Mouse (Mus musculus): ENCODE measurements around the gene Gba.

Gene Gba

DNA sequence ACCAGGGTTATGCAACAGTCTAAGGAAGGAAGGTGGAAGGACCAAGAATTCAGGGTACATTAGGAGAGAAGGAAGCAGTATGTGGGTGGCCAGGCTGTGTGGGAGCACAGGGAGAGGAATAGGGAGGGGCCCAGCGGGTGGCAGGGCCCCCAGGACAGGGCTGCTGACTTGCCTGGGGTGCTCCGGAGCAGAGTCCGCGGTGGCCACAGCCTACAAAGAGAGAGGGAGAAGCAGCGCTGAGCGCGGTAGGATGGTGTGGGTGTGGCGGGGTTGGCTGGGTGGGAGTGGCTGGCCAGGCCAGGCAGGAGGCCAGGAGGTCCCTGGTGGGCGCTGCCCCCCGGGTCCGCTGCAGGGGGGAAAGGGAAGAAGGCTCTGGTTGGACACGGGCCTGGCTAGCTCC, 35.8 kb downstream of the Gba start:
- no peak for DNase-seq (ENCODE audit: low read depth, low spot score)

DNA sequence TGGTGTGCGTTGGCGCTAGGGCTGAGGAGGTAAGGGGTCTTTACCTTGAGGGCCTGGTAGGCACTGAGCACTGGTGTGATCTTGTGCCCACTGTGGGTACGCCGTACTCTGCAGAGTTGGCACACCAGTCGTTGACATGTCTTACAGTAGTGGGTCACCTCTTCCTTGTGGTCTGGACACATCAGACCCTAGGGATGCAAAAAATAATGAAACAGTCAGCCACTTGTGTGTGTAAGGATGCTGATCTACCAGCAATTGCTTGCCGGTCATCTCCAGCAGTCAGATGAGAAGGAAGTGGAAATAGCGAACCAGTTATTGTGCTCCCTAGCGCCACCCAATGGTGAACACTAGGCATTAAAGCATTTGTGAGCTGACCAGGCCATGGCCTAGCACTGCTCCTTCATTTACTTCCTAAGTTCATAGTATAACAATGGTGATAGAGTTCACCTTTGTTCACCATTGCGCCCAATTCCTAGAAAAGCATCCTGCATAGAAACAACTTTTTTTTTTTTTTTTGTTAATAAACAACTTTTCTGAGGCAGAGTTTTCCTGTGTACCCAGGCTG, 39.7 kb downstream of the Gba start:
- peak; percentile 88 for DNase-seq (ENCODE audit: low read depth, low spot score)

DNA sequence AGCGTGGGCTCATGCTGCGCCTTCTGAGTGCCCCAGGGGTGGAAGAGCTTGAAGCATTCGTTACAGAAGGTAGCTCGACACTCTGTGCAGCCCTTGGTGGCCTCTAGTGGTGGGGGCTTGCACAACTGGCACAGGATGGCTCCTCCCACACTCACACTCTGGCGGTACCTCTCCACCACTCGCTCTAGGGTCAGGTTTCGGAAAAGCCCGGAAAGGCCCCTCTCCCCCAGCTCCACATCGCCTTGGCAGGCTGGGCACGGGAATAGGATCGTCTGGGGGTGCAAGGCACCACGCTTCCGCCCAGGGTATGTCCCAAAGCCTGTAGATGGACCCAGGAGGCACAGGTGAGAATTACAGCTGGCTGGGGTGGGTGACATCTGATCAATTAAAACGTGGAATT, 40.9 kb downstream of the Gba start:
- peak; percentile 76 for DNase-seq (ENCODE audit: low read depth, low spot score)

DNA sequence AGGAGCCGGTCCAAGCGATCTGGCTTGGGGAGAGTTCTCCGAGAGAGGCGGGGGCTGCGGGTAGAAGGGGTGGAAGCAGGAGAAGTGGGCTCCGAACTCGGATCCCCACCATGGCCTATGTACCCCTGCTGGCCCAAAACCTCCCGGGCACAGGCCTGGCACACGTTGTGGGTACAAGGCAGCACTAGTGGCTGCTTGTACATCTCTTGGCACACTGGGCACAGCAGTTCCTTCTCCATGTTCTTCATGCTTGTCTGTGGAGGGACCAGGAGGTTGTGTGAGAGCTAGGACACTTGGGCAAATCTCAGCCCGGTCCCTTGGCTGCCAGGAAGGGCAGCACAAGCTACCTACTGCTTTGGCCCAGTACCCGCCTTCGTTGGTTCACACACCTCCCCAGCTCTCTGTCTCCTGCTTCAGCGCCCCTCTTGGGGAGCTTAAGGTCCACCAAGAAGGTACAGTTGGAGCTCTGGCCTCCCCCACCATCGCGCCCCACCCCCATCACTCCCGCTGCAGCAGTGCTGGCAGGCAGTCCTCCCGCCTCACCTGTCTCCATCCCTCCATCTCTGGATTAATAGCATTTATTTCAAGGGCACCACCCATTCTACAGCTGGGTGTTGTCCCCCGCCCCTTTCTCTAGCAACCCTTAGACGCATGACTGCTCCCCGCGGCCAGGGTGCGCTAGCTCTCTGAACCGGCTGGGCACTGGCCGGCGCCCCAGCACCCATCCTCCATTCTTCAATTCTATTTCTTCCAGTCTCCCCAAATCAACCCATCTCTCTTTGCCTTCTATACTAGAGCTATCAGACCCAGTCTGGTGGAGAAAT, 41.6 kb downstream of the Gba start:
- DNase-seq (ENCODE audit: low read depth, low spot score), result peak; percentile 63

DNA sequence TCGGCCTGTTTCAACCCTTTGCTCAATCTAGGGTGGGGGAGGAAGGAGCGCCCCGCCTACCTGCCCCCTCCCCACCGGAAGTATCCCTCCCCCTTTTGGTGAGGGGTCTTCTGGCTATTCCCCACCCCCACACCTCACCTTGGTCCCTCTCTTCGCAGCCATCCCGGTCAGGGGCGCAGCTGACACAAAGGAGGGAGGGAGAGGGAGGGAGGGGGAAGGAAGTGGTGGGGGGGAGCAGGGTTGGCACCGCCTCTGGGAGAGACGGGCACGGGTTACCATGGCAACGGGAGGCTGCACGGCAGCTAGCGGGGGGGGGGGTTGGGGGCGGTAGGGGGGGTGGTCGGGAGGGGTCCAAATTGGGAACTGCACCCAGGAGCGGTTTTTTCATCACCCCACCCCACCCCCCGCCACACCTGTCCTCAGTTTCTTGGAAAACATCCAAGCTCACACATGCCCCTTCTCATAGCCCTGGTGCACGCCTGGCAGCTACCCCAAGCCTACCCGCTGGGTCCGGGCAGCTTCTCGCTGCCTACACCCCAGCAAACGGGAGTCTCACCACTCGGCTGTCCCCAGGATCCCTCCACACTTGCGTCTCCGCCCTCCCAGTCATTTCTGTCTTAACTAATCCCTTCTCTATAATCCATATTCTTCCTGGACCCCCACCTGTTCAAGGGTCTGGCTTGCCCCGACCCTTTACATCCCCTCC, 42.4 kb downstream of the Gba start:
- peak; percentile 92 for DNase-seq (ENCODE audit: low read depth, low spot score)

DNA sequence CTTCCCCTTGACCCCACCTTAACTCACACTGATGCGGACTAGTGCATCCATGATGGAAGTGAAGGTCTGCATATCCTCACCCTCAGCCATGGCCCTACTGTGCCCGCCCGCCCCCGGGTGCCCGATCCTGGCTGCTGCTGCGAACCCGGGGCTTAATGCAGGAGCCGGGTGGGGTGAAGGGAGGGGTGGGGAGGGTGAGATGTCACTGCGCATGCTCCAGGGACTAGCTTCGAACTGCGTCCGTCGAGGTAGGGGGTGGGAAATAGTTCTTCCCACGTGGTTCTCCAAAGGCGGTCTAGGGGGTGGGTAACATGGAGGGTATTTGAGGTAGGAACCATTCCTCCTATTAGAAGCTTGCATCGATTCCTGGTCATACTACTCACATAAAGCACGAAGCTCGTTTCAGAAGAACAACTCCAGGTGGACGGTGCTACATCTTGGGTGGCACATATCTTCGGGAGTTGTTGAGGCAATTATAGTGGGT, 43.0 kb downstream of the Gba start, which contains the start of gene Krtcap2:
TSS of gene Krtcap2 (plus strand) at position 279 of the 484 bp plus-strand sequence.
- peak; percentile 96 for DNase-seq (ENCODE audit: low read depth, low spot score)

DNA sequence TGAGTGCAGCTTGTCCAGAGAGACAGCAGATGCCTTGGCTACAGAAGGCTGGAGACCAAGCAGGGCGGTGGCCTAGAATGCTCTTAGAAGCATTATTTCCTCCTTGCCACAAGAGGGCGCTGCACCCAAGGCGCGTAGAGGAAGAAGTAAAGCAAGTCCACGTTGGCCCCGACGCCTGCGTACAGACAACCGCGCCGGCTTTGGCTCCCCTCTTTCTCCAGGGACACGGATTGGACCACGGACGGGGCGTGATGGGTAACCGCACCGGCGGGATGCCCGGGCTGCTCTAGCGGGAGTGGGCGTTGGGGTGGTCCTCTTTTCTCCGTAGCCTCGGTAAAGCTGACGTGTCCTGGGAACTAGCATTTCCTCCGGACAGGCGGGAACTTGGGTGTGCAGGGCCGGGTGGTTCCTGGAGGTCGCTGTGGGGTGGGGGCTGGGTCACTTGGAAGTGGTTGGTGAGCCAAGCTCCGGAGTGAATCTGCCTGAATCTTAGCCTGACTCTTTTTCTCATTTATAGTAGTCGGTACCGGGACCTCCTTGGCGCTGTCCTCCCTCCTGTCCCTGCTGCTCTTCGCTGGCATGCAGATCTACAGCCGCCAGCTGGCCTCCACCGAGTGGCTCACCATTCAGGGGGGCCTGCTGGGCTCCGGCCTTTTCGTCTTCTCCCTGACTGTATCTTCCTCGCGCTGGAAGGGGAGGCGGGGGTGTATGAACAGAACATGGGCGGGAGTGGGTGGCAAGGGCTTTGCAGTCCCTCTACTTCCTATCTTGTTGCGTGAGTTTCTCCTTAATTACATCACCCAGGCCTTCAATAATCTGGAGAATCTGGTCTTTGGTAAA, 43.8 kb downstream of the Gba start, which contains the start of gene Trim46:
TSS of gene Trim46 (minus strand) at position 49 of the 840 bp plus-strand sequence.
- DNase-seq (ENCODE audit: low read depth, low spot score), result peak; percentile 98

DNA sequence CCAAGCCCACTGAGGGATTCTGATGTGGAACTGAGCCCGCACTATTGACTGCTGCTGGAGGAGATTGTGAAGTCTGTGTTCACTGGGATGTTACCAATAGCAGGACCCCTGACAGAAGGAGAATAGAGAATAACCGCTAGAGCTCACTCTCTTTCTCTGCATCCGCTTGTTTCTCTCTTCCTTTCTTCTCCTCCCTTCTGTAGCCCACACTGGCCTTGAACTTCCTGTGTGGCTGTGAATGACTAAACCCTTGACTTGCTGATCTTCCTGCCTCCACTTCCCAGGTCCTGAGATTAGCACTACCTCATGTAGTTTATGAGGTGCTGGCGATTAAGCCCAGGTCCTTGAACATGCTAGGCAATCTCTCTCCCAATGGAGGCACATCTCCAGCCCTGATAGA, 44.7 kb downstream of the Gba start:
- no peak for DNase-seq (ENCODE audit: low read depth, low spot score)

DNA sequence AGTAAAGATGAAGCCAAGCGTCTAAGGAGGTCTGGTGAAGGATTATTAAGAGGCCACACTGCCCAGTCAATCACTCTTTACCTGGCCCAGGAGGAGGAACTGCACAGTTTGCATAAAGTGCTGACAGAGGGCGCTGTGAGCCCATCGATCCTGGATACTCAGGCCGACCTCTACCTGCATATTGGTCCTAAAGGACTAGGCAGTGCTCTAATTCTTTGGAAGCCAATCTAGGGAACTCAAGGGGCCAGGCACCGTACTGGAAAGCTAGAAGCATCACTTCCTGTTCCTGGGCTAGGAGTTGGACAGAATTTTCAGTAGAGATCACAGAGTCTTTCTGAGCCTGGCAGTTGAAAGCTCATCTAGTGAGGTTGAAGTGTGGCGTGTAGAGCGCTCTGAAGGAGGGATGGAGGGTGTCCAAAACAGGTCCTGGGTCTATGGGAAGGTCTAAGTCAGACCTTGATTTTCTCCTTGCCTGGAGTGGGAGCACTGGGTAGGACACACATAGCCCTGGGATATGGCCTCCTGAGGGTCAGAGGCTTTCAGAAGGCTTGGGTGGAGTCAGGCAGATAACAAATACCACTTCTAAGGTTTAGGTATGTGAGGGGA, 47.8 kb downstream of the Gba start:
- peak; percentile 78 for DNase-seq (ENCODE audit: low read depth, low spot score)

DNA sequence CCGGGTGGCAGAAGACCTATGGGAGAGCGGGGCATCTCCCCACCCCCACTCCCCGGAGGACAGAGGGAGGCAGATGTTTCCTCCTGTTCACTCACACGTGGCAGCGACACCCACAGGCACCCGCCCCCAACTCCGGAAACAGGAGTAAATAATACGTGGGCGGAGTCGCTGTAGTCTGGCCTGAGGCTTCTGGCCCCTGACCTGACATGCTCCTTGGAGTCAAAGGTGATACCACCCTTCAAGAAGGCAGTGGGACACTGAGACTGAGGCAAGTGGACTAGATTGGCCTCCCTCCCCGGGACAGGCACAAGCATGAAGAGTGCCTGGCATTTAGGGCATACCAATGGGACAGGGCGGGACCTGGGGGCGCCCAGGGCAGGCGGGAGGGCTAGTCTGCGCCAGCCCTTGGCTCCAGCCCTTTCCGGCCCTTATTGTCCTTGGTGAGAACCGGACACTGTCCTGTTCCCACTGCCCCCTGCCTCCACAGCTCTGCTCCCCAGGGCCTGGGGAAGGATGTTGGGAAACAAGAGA, 48.7 kb downstream of the Gba start:
- DNase-seq (ENCODE audit: low read depth, low spot score), result no peak

DNA sequence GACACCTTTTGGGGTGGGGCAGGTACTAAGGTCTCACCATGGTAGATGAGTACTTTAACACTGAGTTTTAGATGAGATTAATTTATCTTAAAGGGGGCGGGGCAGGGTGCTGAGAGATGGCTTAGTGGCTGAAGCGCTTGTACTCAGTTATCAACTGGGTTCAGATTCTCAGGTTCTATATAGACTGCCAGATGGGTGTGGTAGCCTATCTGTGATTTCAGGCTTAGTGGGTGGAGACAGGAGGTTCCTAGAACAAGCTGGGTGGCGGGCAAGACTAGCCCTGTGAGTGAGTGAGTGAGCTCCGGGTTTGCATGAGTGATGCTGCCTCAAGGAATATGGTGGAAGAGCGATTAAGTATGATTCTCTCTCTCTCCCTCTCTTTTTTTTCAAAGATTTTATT, 52.3 kb downstream of the Gba start:
- no peak for DNase-seq (ENCODE audit: low read depth, low spot score)

DNA sequence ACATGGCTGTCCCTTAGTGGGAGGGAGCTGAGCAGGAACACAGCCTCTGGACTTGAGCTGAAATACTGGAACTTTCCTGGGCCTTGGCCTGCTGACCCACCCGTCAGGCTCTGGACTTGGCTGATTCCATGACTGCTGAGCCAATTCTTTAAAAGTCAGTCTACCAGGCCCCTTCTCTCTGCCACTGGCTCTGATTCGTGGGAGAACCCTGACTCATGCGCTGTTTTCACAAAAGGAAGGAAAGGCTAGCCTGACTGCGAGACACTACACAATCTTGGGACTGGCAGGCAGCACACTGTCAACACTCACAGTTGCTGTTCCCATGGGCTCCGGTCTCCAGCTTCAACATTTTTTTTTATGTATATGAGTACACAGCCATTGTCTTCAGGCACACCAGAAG, 53.4 kb downstream of the Gba start:
- no peak for DNase-seq (ENCODE audit: low read depth, low spot score)
